Mouse (Mus musculus) telencephalon, adult 2 months (tissue): ENCODE measurements around the gene 2210017I01Rik.

Experiments
- DNase-seq: peaks from one replicate; pipeline ENCODE4 v3.0.0-alpha.2; 2011; ENCODE audit warnings: low read depth, low spot score

Gene 2210017I01Rik

GRCm38 (mm10) chr3:92565418-92565817, 41.9 kb downstream of the 2210017I01Rik start:
- DNase-seq = no peak
